Mouse (Mus musculus) bone marrow macrophage, adult 2 months (primary cell): ENCODE results near the gene 1700057G04Rik.

ENCODE experiments used
- CTCF ChIP-seq: IDR thresholded peaks from 2 replicates; pipeline ENCODE4 v1.5.1; 2012; ENCODE audit warnings: low read depth, mild to moderate bottlenecking, low read length, moderate library complexity
- POLR2A ChIP-seq: IDR thresholded peaks from 2 replicates; pipeline ENCODE4 v1.6.1; 2012; ENCODE audit warnings: mild to moderate bottlenecking, low read depth, low read length, borderline replicate concordance

DNA sequence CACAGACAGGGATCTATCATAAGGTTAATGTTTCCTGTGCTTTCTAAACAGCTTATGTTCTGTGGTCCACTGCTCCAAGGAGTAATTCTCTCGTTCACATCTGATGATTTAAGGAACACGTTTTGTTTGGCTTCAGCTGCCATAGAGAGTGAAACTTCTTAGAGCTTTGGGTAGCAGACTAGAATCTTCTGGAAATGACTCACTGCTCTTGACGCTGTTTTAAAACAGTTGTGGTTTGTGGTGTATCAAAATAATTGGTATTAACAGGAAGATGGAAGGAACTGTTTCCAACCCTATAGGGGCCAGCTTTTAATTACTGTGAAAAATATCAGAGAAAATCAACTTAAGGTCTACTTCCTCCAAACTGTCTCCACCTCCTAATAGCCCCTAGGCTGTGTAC is 75.2 kb downstream of the 1700057G04Rik start:
- no peak for TF ChIP-seq CTCF
- TF ChIP-seq POLR2A: no peak
